Mouse (Mus musculus) kidney, postnatal 0 days (tissue): Measurements from ENCODE around the gene Tmprss11a. TPM values are rescaled to one million over a fixed set of nuclear protein-coding genes. Genes with fewer than 3 reads are reported as not detected.

Source experiments
- ATAC-seq: fragments of 200-750 bp; cut with Nextera tagmentation; replicated peaks from 2 replicates; pipeline ENCODE4 v1.8.0; 2017; ENCODE audit warnings: low read depth, moderate number of reproducible peaks, moderate TSS enrichment, moderate library complexity; ENCODE audit not compliant: low FRiP score
- DNase-seq: peaks from one replicate; pipeline ENCODE4 v3.0.0-alpha.2; 2016; ENCODE audit warnings: low spot score
- H3K27ac ChIP-seq: fragments of 300-500 bp; sonication (generic); 2 replicates; pipeline ENCODE4 v1.5.1; 2014; ENCODE audit warnings: mild to moderate bottlenecking
- H3K27me3 ChIP-seq: fragments of 300-500 bp; sonication (generic); 2 replicates; pipeline ENCODE4 v1.6.1; 2014; ENCODE audit warnings: low read length, mixed read lengths; ENCODE audit not compliant: insufficient read depth
- H3K36me3 ChIP-seq: fragments of 300-500 bp; sonication (generic); 2 replicates; pipeline ENCODE4 v1.6.1; 2014; ENCODE audit warnings: low read length, mixed read lengths; ENCODE audit not compliant: insufficient read depth
- H3K4me1 ChIP-seq: fragments of 300-500 bp; sonication (generic); replicated peaks from 2 replicates; pipeline ENCODE4 v1.6.1; 2014; ENCODE audit warnings: antibody characterized with exemption, low read length, mixed read lengths; ENCODE audit not compliant: insufficient read depth
- H3K4me2 ChIP-seq: fragments of 300-500 bp; sonication (generic); 2 replicates; pipeline ENCODE4 v1.6.1; 2014; ENCODE audit warnings: mild to moderate bottlenecking, low read length, moderate library complexity, mixed read lengths
- H3K4me3 ChIP-seq: fragments of 300-500 bp; sonication (generic); replicated peaks from 2 replicates; pipeline ENCODE4 v1.5.1; 2014; ENCODE audit warnings: low read depth, low read length
- H3K9ac ChIP-seq: fragments of 300-500 bp; sonication (generic); 2 replicates; pipeline ENCODE4 v1.6.1; 2014; ENCODE audit warnings: low read depth, low read length
- H3K9me3 ChIP-seq: fragments of 300-500 bp; sonication (generic); replicated peaks from 2 replicates; pipeline ENCODE4 v1.6.1; 2016; ENCODE audit warnings: low read length, inconsistent platforms, mixed read lengths
- CTCF ChIP-seq: IDR thresholded peaks from 2 replicates; pipeline ENCODE4 v1.5.1; 2016; ENCODE audit warnings: antibody characterized with exemption, low read depth, mild to moderate bottlenecking, moderate library complexity
- WGBS: fragments of 180-500 bp; shearing (Covaris S2); extraction: QIAGEN DNeasy Blood & Tissue Kit; methylation state at CpG from one replicate; pipeline ENCODE4 v1.1.7; 2014; 5-methylcytosine and 5-hydroxymethylcytosine counted together
- polyA plus RNA-seq: library from polyadenylated mRNA; unstranded; fragments of >200 nt; fragmentation: Nextera tagmentation; extraction: Ambion mirVana; gene quantifications from 2 replicates; pipeline ENCODE4 v1.2.1, GENCODE M21; 2015

Tmprss11a gene
- polyA plus RNA-seq, 1 experiment from 2014 or later = 0.09 TPM

- WGBS = 34% methylated on average over 3 of the region's 3 CpGs
- Histone ChIP-seq H3K4me3 (no peak overlapping the region), H3K4me2 (no peak overlapping the region), H3K36me3 (no peaks in the 10 kb centered on the region), H3K27ac (no peak overlapping the region), H3K4me1 (no peaks in the 10 kb centered on the region), H3K9ac (no peak overlapping the region), H3K27me3 (no peaks in the 10 kb centered on the region), H3K9me3 (no peaks in the 10 kb centered on the region)
- TF ChIP-seq CTCF = peak; percentile 77
- ATAC-seq (no peak), DNase-seq (peak; percentile 55)
Observed at GRCm38 (mm10) chr5:86410815-86411214, 58.0 kb downstream of the Tmprss11a start.

DNA sequence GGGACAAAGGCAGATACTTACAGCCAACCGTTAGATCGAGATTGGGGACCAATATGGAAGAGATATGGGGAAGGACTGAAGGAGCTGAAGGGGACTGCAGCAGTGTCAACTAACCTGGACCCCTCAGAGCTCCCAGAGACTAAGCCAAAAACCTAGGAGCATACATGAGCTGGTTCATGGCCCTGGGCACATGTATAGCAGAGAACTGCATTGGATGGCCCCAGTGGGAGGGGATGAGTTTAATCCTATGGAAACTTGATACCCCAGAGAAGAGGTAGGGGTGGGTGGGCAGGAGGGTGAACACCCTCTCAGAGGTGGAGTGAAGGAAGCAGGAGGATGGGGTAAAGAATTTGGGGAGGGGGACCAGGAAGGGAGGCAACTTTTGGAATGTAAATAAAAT is 60.8 kb downstream of the Tmprss11a start:
- Histone ChIP-seq H3K4me1 (no peaks in the 10 kb centered on the region), H3K27ac (no peak overlapping the region), H3K27me3 (no peaks in the 10 kb centered on the region), H3K9me3 (no peaks in the 10 kb centered on the region), H3K4me2 (no peak overlapping the region), H3K4me3 (no peak overlapping the region), H3K9ac (no peak overlapping the region), H3K36me3 (no peaks in the 10 kb centered on the region)
- 85% methylated on average over 2 of the region's 2 CpGs for WGBS
- DNase-seq (no peak), ATAC-seq (no peak)
- no peak for TF ChIP-seq CTCF

DNA sequence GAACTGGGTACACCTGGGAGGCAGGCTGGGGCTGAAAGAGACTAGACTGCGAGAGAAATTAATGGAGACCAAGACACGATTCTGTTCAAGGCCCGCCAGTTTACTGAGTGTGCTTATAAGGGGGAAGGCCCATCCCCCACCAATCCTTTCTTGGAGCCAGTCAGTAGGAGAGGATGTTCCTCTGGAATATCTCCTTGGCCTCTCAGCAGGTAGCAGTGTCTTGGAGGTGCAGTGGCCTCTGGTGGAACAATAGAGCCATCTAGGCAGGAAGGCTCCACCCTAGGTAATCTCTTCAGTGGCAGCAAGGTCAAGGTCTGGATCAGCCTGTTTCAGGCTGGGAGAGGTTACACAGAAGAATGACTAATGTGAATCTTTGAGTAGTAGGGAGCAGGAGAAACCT is 61.6 kb downstream of the Tmprss11a start:
- TF ChIP-seq CTCF = no peak
- DNase-seq = no peak
- Histone ChIP-seq H3K27me3 (no peaks in the 10 kb centered on the region), H3K36me3 (no peaks in the 10 kb centered on the region), H3K9me3 (no peaks in the 10 kb centered on the region), H3K9ac (no peak overlapping the region), H3K4me1 (no peaks in the 10 kb centered on the region), H3K4me3 (no peak overlapping the region), H3K4me2 (no peak overlapping the region), H3K27ac (no peak overlapping the region)
- 82% methylated on average over 3 of the region's 3 CpGs for WGBS
- ATAC-seq = no peak

DNA sequence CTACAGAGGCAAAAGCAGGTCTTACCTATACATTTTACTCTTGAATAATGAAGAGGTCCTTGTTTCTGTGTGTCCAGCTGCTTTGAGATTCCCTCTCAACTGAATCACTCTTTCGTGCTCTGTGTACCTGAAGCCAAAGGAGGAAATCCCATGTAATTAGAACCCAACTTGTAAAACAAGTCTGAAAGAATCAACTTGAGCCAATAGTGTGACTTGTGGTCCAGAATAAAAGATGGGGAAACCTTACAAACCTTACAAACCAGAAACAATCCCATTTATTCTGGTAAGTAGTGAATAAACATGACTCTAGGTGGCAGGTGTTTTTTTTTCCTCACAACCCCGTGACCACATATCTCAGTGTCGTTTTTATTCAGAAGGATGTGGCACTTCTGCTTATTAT is 95.5 kb downstream of the Tmprss11a start, which contains the start of gene Tmprss11d:
Gene Tmprss11d (minus strand): TSS at position 101 of the 400 bp plus-strand sequence.
- DNase-seq (no peak), ATAC-seq (no peak)
- Histone ChIP-seq H3K4me2 (no peak within 1 kb of the TSS), H3K9me3 (no peaks in the 10 kb centered on the region), H3K4me3 (no peak within 1 kb of the TSS), H3K27me3 (no peaks in the 10 kb centered on the region), H3K27ac (no peak within 1 kb of the TSS), H3K36me3 (no peaks in the 10 kb centered on the region), H3K4me1 (no peaks in the 10 kb centered on the region), H3K9ac (no peak within 1 kb of the TSS)
- TF ChIP-seq CTCF = no peak
- WGBS = 70% methylated on average over 3 of the region's 3 CpGs

Other genes with a start within 250 kb of the Tmprss11a start
- gene Tmprss11c, start 179.7 kb downstream of the Tmprss11a start, polyA plus RNA-seq = not detected in 2 replicates
- gene Tmprss11d, start 95.6 kb downstream of the Tmprss11a start, polyA plus RNA-seq = not detected in 2 replicates
- not detected in 2 replicates for gene Tmprss11g, start 49.6 kb upstream of the Tmprss11a start, polyA plus RNA-seq
- 0.03 TPM in 1 of 2 replicates, not detected in the other for gene Tmprss11f, start 163.4 kb upstream of the Tmprss11a start, polyA plus RNA-seq
- not detected in 2 replicates for gene Tmprss11b, start 207.4 kb upstream of the Tmprss11a start, polyA plus RNA-seq